9 mouse cellular contexts compared by ENCODE assay signal in the genomic region with DNA sequence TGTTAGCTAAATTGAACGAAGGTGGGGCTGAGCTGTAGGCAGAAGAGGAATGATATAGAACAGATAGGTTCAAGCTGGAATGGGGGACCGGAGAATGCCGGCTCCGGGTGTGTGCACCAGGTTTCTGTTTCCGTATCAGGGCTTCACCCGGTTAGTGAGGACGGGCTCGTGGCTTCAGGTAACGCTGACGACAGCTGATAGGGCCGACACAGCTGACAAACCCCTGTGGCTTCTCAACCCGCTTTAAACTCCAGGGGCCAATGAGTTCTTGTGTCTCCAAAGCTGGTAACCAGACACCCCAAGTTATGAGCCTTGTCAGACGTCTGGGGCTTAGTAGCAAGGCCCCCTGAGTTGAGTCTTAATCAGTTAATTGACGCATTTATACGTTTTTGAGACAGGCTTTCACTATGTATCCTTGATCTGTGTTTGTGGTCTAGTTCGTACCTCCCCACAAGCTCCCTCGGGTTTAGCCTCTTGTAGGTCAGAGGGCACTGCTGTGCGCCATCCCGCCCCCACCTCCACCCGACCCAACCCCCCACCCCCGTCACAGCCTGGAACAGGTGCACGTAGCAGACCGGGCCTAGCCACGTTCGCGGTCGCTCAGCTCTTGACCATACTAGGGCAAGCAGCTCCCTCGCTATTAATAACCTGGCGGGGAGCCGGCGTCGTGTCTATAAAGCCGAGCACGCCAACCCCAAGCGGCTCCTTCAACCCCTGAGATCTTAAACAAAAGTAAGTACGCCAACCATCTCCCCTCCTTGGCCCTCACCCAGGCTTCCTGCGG. TPM values are rescaled to one million over a fixed set of nuclear protein-coding genes. Genes with fewer than 3 reads are reported as not detected.
DNase-seq lines count a peak whose midpoint lies in the region; ATAC-seq and TF ChIP-seq lines count a peak whose summit lies in the region.
"Had no signal": no experiment of that assay in that cellular context is flagged by ENCODE, and none has a peak within 500 bp of the region (broad histone marks: within the 10 kb centered on the region; RNA-seq: fewer than 3 reads in every experiment).

No protein-coding gene starts in this region.

- H3K4me2 ChIP-seq in midbrain, embryonic 12.5 days (replicated peaks): peak overlapping the region; percentile 13; the same call in 1 of the 2 replicates
- no peak overlapping the region for H3K4me2 ChIP-seq in midbrain, embryonic 14.5 days (ENCODE audit: low read length)
- H3K4me2 ChIP-seq in heart, embryonic 15.5 days: peak overlapping the region; percentile 67
- H3K4me2 ChIP-seq in liver, embryonic 14.5 days (ENCODE audit: low read depth): peak overlapping the region; percentile 44
- peak overlapping the region; percentile 26; the same call in 1 of the 2 replicates for H3K4me2 ChIP-seq in stomach, embryonic 15.5 days

- no peak overlapping the region for H3K4me3 ChIP-seq in midbrain, embryonic 12.5 days
- H3K4me3 ChIP-seq in midbrain, embryonic 14.5 days (replicated peaks; ENCODE audit: low read depth, low read length): no peak overlapping the region
- H3K4me3 ChIP-seq in heart, embryonic 15.5 days: peak overlapping the region; percentile 52
- H3K4me3 ChIP-seq in liver, embryonic 14.5 days (ENCODE audit: insufficient read depth in 1 of 2, low read depth in 2 of 2, low read length in 2 of 2): no peak overlapping the region; a peak in 1 of 4 replicates
- H3K4me3 ChIP-seq in stomach, embryonic 15.5 days (replicated peaks): peak overlapping the region; percentile 15

- H3K27me3 ChIP-seq in midbrain, embryonic 12.5 days: peaks cover 48% of the 10 kb centered on the region
- H3K27me3 ChIP-seq in midbrain, embryonic 14.5 days (ENCODE audit: control insufficient read depth, insufficient read depth, low read length): peaks cover 19% of the 10 kb centered on the region; the same call in 1 of the 2 replicates
- H3K27me3 ChIP-seq in heart, embryonic 15.5 days: no peaks in the 10 kb centered on the region
- peaks cover 35% of the 10 kb centered on the region for H3K27me3 ChIP-seq in liver, embryonic 14.5 days (ENCODE audit: control insufficient read depth, insufficient read depth, low read length)
- peaks cover 24% of the 10 kb centered on the region for H3K27me3 ChIP-seq in stomach, embryonic 15.5 days (replicated peaks)

- H3K9me3 ChIP-seq in midbrain, embryonic 12.5 days: no peaks in the 10 kb centered on the region
- no peaks in the 10 kb centered on the region for H3K9me3 ChIP-seq in midbrain, embryonic 14.5 days (ENCODE audit: control insufficient read depth, low read length)
- H3K9me3 ChIP-seq in heart, embryonic 15.5 days (replicated peaks): no peaks in the 10 kb centered on the region
- H3K9me3 ChIP-seq in liver, embryonic 14.5 days (ENCODE audit: control insufficient read depth, low read length): no peaks in the 10 kb centered on the region
- H3K9me3 ChIP-seq in stomach, embryonic 15.5 days: no peaks in the 10 kb centered on the region

- peak overlapping the region; percentile 15; the same call in 1 of the 2 replicates for H3K9ac ChIP-seq in midbrain, embryonic 12.5 days (replicated peaks)
- H3K9ac ChIP-seq in midbrain, embryonic 14.5 days (replicated peaks; ENCODE audit: low read length): no peak overlapping the region
- H3K9ac ChIP-seq in heart, embryonic 15.5 days: peak overlapping the region; percentile 80
- no peak overlapping the region for H3K9ac ChIP-seq in liver, embryonic 14.5 days (replicated peaks)
- H3K9ac ChIP-seq in stomach, embryonic 15.5 days: no peak overlapping the region

- TF ChIP-seq CTCF in liver, embryonic 14.5 days (IDR thresholded peaks at IDR 0.05; ENCODE audit: low read depth): no peak

- WGBS in midbrain, embryonic 12.5 days: 16% methylated on average over 37 of the region's 37 CpGs
- WGBS in midbrain, embryonic 14.5 days: 17% methylated on average over 37 of the region's 37 CpGs
- WGBS in heart, embryonic 15.5 days: 9% methylated on average over 37 of the region's 37 CpGs
- 9% methylated on average over 37 of the region's 37 CpGs for WGBS in liver, embryonic 14.5 days (ENCODE audit: insufficient replicate concordance)
- 10% methylated on average over 37 of the region's 37 CpGs for WGBS in stomach, embryonic 15.5 days

- ATAC-seq in midbrain, embryonic 12.5 days (ENCODE audit: low FRiP score, low read depth): no peak
- no peak for ATAC-seq in midbrain, embryonic 14.5 days (ENCODE audit: low FRiP score, low TSS enrichment)
- peak; percentile 69 for ATAC-seq in heart, embryonic 15.5 days (replicated peaks; ENCODE audit: insufficient number of reproducible peaks, insufficient read depth, low FRiP score, low read depth)
- no peak for ATAC-seq in liver, embryonic 14.5 days (ENCODE audit: insufficient read depth)
- no peak for ATAC-seq in stomach, embryonic 15.5 days (ENCODE audit: insufficient read depth, low FRiP score, low read depth)

- H3K27ac ChIP-seq in midbrain, embryonic 12.5 days (replicated peaks): no peak overlapping the region
- no peak overlapping the region for H3K27ac ChIP-seq in midbrain, embryonic 14.5 days (replicated peaks; ENCODE audit: low read depth, low read length)
- peak overlapping the region; percentile 98 for H3K27ac ChIP-seq in heart, embryonic 15.5 days
- H3K27ac ChIP-seq in liver, embryonic 14.5 days: no peak overlapping the region
- H3K27ac ChIP-seq in stomach, embryonic 15.5 days: peak overlapping the region; percentile 69

- DNase-seq in midbrain, embryonic 14.5 days: no peak
- peak; percentile 55 to 80 for DNase-seq in cerebellum, postnatal 14 days
- DNase-seq in liver, embryonic 14.5 days (ENCODE audit: low read depth in 3 of 3, low spot score in 3 of 3): no peak
- DNase-seq in adrenal gland, postnatal 25 days: no peak
- no peak for DNase-seq in frontal cortex, postnatal 14 days (ENCODE audit: low spot score in 2 of 2)

- no peak for TF ChIP-seq EP300 in liver, embryonic 14.5 days (IDR thresholded peaks at IDR 0.05; ENCODE audit: low read depth)

- peaks cover 26% of the 10 kb centered on the region for H3K4me1 ChIP-seq in midbrain, embryonic 12.5 days
- H3K4me1 ChIP-seq in midbrain, embryonic 14.5 days (ENCODE audit: control insufficient read depth, insufficient read depth, low read length): peaks cover 9% of the 10 kb centered on the region; the same call in 1 of the 2 replicates
- H3K4me1 ChIP-seq in heart, embryonic 15.5 days (replicated peaks): peaks cover 54% of the 10 kb centered on the region
- peaks cover 0 to 15% of the 10 kb centered on the region in 2 experiments; a peak in 3 of 4 replicates for H3K4me1 ChIP-seq in liver, embryonic 14.5 days (replicated peaks; ENCODE audit: control insufficient read depth in 2 of 2, insufficient read depth in 2 of 2, low read length in 1 of 2)
- peaks cover 37% of the 10 kb centered on the region for H3K4me1 ChIP-seq in stomach, embryonic 15.5 days

- H3K36me3 ChIP-seq in midbrain, embryonic 12.5 days: peaks cover 18% of the 10 kb centered on the region
- peaks cover 16% of the 10 kb centered on the region for H3K36me3 ChIP-seq in midbrain, embryonic 14.5 days (ENCODE audit: control insufficient read depth, insufficient read depth, low read length)
- peaks cover 14% of the 10 kb centered on the region for H3K36me3 ChIP-seq in heart, embryonic 15.5 days
- H3K36me3 ChIP-seq in liver, embryonic 14.5 days (replicated peaks; ENCODE audit: control insufficient read depth, insufficient read depth, low read depth): peaks cover 5% of the 10 kb centered on the region
- peaks cover 17% of the 10 kb centered on the region; the same call in 1 of the 2 replicates for H3K36me3 ChIP-seq in stomach, embryonic 15.5 days

RNA-seq across cellular contexts. Expression of gene Nmrk2, which starts 7.7 kb away (rescaled TPM):
- polyA plus RNA-seq in midbrain, embryonic 12.5 days (2016; fragmentation: Nextera tagmentation; extraction: Ambion mirVana): not detected in 2 replicates
- polyA plus RNA-seq in midbrain, embryonic 14.5 days (2014; fragmentation: Nextera tagmentation; extraction: Ambion mirVana): not detected in 2 replicates
- 7.3 and 9.1 TPM in 2 replicates for polyA plus RNA-seq in heart, embryonic 15.5 days (2015; fragmentation: Nextera tagmentation; extraction: Ambion mirVana)
- polyA plus RNA-seq in liver, embryonic 14.5 days (2012; rRNA removed): not detected in 2 replicates
- not detected in 2 replicates for polyA plus RNA-seq in liver, embryonic 14.5 days (2014; fragmentation: Nextera tagmentation; extraction: Ambion mirVana)
- polyA plus RNA-seq in stomach, embryonic 15.5 days (2015; fragmentation: Nextera tagmentation; extraction: Ambion mirVana): 0.18 and 0.26 TPM in 2 replicates
- total RNA-seq in adrenal gland, postnatal 25 days (2021): not detected in 2 replicates

RNA-seq across cellular contexts. Expression of gene 4930442H23Rik, which starts 10.5 kb away (rescaled TPM):
- polyA plus RNA-seq in midbrain, embryonic 12.5 days (2016; fragmentation: Nextera tagmentation; extraction: Ambion mirVana): 0.18 TPM in 1 of 2 replicates, not detected in the other
- polyA plus RNA-seq in midbrain, embryonic 14.5 days (2014; fragmentation: Nextera tagmentation; extraction: Ambion mirVana): 0.23 TPM in 1 of 2 replicates, not detected in the other
- polyA plus RNA-seq in heart, embryonic 15.5 days (2015; fragmentation: Nextera tagmentation; extraction: Ambion mirVana): not detected in 2 replicates
- polyA plus RNA-seq in liver, embryonic 14.5 days (2012; rRNA removed): not detected in 2 replicates
- polyA plus RNA-seq in liver, embryonic 14.5 days (2014; fragmentation: Nextera tagmentation; extraction: Ambion mirVana): not detected in 2 replicates
- polyA plus RNA-seq in stomach, embryonic 15.5 days (2015; fragmentation: Nextera tagmentation; extraction: Ambion mirVana): 0.10 TPM in 1 of 2 replicates, not detected in the other
- not detected in 2 replicates for total RNA-seq in adrenal gland, postnatal 25 days (2021)
- polyA plus RNA-seq: cerebellum, adult 2 months had no signal

RNA-seq across cellular contexts. Expression of gene Dapk3, which starts 11.4 kb away (rescaled TPM):
- polyA plus RNA-seq in midbrain, embryonic 12.5 days (2016; fragmentation: Nextera tagmentation; extraction: Ambion mirVana): 77.3 and 79.6 TPM in 2 replicates
- 63.3 and 66.9 TPM in 2 replicates for polyA plus RNA-seq in midbrain, embryonic 14.5 days (2014; fragmentation: Nextera tagmentation; extraction: Ambion mirVana)
- polyA plus RNA-seq in heart, embryonic 15.5 days (2015; fragmentation: Nextera tagmentation; extraction: Ambion mirVana): 38.4 and 43.1 TPM in 2 replicates
- polyA plus RNA-seq in liver, embryonic 14.5 days (2012; rRNA removed): 16.6 and 17.6 TPM in 2 replicates
- polyA plus RNA-seq in liver, embryonic 14.5 days (2014; fragmentation: Nextera tagmentation; extraction: Ambion mirVana): 13.0 and 16.5 TPM in 2 replicates
- 61.9 and 65.4 TPM in 2 replicates for polyA plus RNA-seq in stomach, embryonic 15.5 days (2015; fragmentation: Nextera tagmentation; extraction: Ambion mirVana)
- total RNA-seq in adrenal gland, postnatal 25 days (2021): 70.8 and 76.5 TPM in 2 replicates

RNA-seq across cellular contexts. Expression of gene Eef2, which starts 17.8 kb away (rescaled TPM):
- 531 and 534 TPM in 2 replicates for polyA plus RNA-seq in midbrain, embryonic 12.5 days (2016; fragmentation: Nextera tagmentation; extraction: Ambion mirVana)
- 479 and 528 TPM in 2 replicates for polyA plus RNA-seq in midbrain, embryonic 14.5 days (2014; fragmentation: Nextera tagmentation; extraction: Ambion mirVana)
- 350 and 441 TPM in 2 replicates for polyA plus RNA-seq in heart, embryonic 15.5 days (2015; fragmentation: Nextera tagmentation; extraction: Ambion mirVana)
- 476 and 570 TPM in 2 replicates for polyA plus RNA-seq in liver, embryonic 14.5 days (2012; rRNA removed)
- polyA plus RNA-seq in liver, embryonic 14.5 days (2014; fragmentation: Nextera tagmentation; extraction: Ambion mirVana): 233 and 270 TPM in 2 replicates
- 517 and 544 TPM in 2 replicates for polyA plus RNA-seq in stomach, embryonic 15.5 days (2015; fragmentation: Nextera tagmentation; extraction: Ambion mirVana)
- total RNA-seq in adrenal gland, postnatal 25 days (2021): 1,495 and 1,572 TPM in 2 replicates

RNA-seq across cellular contexts. Expression of gene Pias4, which starts 26.5 kb away (rescaled TPM):
- polyA plus RNA-seq in midbrain, embryonic 12.5 days (2016; fragmentation: Nextera tagmentation; extraction: Ambion mirVana): 58.6 and 64.9 TPM in 2 replicates
- polyA plus RNA-seq in midbrain, embryonic 14.5 days (2014; fragmentation: Nextera tagmentation; extraction: Ambion mirVana): 49.2 and 55.7 TPM in 2 replicates
- polyA plus RNA-seq in heart, embryonic 15.5 days (2015; fragmentation: Nextera tagmentation; extraction: Ambion mirVana): 29.1 and 41.6 TPM in 2 replicates
- 11.2 and 13.2 TPM in 2 replicates for polyA plus RNA-seq in liver, embryonic 14.5 days (2012; rRNA removed)
- polyA plus RNA-seq in liver, embryonic 14.5 days (2014; fragmentation: Nextera tagmentation; extraction: Ambion mirVana): 14.9 and 19.0 TPM in 2 replicates
- 41.8 and 44.9 TPM in 2 replicates for polyA plus RNA-seq in stomach, embryonic 15.5 days (2015; fragmentation: Nextera tagmentation; extraction: Ambion mirVana)
- total RNA-seq in adrenal gland, postnatal 25 days (2021): 33.1 and 36.9 TPM in 2 replicates

Comparison
In these comparisons a context has a peak if more than half of its experiments do, and no peak if none do; other contexts are left out.
1. H3K9ac ChIP-seq: peak in midbrain, embryonic 12.5 days (single experiment) and heart, embryonic 15.5 days (single experiment); none in midbrain, embryonic 14.5 days (single experiment), liver, embryonic 14.5 days (single experiment) and stomach, embryonic 15.5 days (single experiment).
2. H3K27ac ChIP-seq: peak in heart, embryonic 15.5 days (single experiment) and stomach, embryonic 15.5 days (single experiment); none in midbrain, embryonic 12.5 days (single experiment), midbrain, embryonic 14.5 days (single experiment) and liver, embryonic 14.5 days (single experiment).
3. H3K4me3 ChIP-seq: peak in heart, embryonic 15.5 days (single experiment) and stomach, embryonic 15.5 days (single experiment); none in midbrain, embryonic 12.5 days (single experiment), midbrain, embryonic 14.5 days (single experiment) and liver, embryonic 14.5 days (0 of 2).
4. DNase-seq: peak in cerebellum, postnatal 14 days (2 of 2); none in midbrain, embryonic 14.5 days (single experiment), liver, embryonic 14.5 days (0 of 3), adrenal gland, postnatal 25 days (single experiment) and frontal cortex, postnatal 14 days (0 of 2).